Mouse (Mus musculus) gastrocnemius, postnatal 25 days (tissue): ENCODE results near the gene Kcnq1. TPM values are rescaled to one million over a fixed set of nuclear protein-coding genes. Genes with fewer than 3 reads are reported as not detected.

Experiments
- DNase-seq: peaks from one replicate; pipeline ENCODE4 v3.0.0; 2022
- long read RNA-seq, 2 experiments: library from polyadenylated mRNA; stranded (forward); transcript quantifications; one replicate each; pipeline ENCODE4 v2.0.0; 2021
- total RNA-seq, 2 experiments: library from RNA; stranded (reverse); gene quantifications; 1 replicate in 1 of 2; 2 replicates in 1 of 2; pipeline ENCODE4 v1.2.3; 2021

Gene Kcnq1
- under 1 TPM; 0.33 to 0.80 TPM for total RNA-seq
- long read RNA-seq, experiment 1 = 0 reads
- long read RNA-seq, experiment 2 = 0 reads

GRCm38 (mm10) chr7:143106062-143106461 is at the start of gene Kcnq1:
Gene Kcnq1 (plus strand): TSS chr7:143106362.
- no peak for DNase-seq

DNA sequence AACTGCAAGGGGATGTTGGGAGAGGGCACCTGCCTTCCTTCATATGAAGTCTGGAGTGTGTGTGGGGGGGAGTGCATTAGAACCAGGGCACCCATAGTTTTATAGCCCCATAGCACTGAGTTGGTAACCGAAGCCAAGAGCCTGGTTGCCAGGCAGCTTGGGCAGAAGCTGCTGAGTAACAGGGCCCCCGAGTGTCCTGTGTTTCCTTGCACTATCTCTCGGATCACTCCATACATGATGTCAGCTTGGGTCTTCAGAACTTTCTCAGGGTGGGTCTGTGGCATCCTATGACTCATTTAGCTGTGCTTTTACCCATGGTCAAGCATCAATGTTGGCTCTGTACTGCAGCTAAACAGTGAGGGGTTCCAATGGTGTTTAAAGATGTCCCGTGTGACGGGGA is 49.1 kb upstream of the Kcnq1 start:
- DNase-seq = no peak

DNA sequence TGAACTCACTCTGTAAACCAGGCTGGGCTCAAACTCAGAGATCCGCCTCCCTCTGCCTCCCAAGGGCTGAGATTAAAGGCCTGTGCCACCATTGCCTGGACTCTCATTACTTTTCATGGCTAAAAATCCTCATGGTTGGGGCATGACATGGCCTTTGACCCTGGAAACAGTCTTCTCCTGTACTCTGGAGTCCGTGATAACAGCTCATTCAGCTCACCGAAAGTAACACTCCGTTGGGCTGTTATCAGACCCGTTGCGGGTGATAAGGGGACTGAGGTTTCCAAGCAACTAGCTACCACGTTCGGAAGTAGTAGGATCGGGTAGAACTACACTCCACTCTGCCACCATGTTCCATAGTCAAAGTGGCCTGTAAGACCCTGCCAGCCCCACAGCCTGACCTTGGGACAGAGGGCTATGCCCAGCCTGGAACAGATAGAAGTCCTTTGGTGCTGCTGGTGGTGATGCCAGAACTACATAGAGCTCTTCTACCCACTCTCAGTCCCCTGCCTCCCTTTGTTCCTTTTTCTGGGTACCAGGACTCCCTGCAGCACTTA is 48.4 kb upstream of the Kcnq1 start:
- no peak for DNase-seq

GRCm38 (mm10) chr7:143058221-143058697 is 47.9 kb upstream of the Kcnq1 start:
- DNase-seq = no peak

DNA sequence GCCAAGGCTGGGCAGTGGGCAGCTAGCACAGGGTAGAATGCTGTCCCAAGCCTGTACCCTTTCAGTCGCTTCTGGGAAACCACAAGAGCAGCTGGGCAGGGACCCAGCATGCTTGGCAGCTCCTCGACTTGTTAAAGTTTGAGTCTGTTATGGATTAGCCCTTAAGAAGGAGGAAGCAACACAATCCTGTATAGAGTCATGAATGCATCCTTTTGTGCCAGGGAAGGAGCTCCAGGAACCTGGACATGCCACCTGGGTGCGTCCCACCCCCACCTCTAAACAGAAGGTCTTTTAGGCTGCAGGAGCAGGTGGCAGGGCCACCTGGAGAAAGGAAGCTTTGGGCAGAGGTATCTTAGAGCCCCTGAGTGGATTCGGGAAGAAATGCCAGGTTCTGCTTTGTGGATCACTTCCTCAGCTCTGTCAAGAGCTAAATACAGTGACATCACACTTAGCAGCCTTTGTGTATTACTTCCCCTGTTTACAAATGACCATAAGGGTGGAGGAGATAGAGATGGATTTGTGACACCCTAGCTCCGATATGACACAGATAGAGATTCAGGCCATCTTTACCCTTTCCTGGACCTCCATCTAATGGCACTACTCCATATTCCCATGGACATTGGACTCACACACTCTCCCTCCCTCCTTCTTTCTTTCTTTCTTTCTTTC is 46.8 kb upstream of the Kcnq1 start:
- DNase-seq = no peak

DNA sequence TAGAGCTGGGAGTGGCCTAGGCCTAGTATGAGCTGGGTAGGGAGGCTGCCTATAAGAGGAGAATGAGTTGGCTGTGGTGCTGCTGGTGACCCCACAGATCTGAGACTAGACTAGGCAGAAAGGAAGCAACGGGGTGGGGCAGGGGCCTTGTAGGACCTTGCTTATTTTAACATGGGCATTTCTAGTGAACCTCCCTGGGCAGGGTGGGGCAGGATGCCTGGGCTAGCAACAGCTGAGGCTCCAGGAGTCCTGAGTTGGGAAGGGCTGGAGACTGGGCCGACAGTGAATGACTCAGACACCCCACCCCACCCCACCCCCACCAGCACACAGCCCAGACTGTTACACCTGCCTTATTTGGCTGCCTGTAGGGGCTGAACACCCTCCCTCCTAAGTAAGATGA is 43.5 kb upstream of the Kcnq1 start:
- no peak for DNase-seq

DNA sequence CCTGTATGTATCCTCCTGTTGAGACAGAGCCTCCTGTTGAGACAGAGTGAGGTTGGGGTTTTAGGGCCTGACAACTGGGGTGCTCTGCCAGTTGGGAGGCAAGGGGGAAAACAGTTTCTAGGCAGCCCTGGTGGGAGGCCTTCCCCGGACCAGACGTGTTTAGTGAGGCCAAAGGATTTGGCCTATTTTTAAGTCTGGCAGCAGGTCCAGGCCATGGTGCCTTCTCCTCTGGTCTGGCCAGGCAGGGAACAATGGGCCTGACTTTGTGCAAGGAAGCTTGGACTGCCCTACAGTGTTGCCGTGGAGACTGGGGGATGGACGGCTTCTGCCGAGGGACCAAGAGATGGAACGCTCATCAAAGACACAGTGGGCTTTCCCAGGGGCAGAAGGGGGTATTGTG is 41.9 kb upstream of the Kcnq1 start:
- no peak for DNase-seq

GRCm38 (mm10) chr7:143065692-143066091 is 40.5 kb upstream of the Kcnq1 start:
- no peak for DNase-seq

DNA sequence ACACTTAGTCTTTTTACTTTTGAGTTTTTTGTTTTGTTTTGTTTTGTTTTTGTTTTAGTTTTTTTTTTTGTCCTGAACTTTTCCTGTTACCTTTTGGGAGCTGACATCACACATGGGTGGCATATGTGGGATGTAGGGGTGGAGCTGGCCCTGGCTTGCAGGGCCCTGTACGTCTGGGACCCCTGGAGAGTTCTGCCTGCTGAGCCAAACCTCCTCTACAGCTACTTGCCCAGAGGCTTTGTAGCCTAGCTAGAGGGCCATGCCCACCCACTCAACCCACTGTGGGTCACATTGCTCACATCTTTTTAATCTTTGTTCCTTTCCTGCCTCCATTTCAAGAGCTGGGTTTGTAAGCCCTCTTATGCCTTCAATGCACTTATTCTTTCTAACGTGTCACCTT is 38.7 kb upstream of the Kcnq1 start:
- no peak for DNase-seq

- DNase-seq = no peak
These were observed 38.3 kb upstream of the Kcnq1 start for GRCm38 (mm10) chr7:143067897-143068296.

- DNase-seq = peak; percentile 40
These were observed 37.8 kb upstream of the Kcnq1 start for GRCm38 (mm10) chr7:143068316-143068881.

DNA sequence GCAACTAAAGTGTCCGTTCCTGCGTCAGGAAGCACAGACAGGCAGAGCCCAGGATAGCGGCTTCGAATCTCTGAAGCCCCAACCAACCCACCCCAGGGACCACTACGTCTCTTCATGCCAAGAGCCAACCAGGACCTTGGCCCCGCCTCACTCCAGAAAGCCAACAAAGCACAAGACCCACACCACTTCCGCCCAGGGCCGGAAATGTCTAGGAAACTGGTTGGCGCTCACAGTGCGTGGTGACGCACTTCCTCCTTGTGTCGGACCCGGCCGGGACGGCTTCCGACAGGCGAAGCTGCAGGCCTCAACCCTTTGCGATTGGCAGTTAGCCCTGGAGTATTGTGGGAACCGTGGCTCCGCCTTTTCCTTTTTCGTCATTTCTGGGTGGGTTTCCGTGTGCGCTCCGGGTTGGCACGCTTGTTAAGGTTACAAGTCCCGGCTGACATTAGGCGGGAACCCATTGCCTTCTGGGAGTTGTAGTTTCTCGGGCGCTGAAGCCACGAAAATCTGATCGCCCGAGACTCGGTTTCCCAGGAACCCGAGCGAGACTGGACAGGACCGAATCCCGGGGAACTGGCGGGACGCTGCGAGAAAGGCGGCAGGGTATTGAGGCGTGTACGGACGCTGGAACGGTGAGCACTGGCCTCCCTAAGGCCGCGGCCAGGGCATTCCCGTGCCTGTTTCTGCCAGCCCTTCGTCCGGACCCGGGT is 37.1 kb upstream of the Kcnq1 start, which contains the start of gene Tssc4:
Gene Tssc4 (plus strand): TSS at position 368 of the 710 bp plus-strand sequence.
- DNase-seq = peak; percentile 99

DNA sequence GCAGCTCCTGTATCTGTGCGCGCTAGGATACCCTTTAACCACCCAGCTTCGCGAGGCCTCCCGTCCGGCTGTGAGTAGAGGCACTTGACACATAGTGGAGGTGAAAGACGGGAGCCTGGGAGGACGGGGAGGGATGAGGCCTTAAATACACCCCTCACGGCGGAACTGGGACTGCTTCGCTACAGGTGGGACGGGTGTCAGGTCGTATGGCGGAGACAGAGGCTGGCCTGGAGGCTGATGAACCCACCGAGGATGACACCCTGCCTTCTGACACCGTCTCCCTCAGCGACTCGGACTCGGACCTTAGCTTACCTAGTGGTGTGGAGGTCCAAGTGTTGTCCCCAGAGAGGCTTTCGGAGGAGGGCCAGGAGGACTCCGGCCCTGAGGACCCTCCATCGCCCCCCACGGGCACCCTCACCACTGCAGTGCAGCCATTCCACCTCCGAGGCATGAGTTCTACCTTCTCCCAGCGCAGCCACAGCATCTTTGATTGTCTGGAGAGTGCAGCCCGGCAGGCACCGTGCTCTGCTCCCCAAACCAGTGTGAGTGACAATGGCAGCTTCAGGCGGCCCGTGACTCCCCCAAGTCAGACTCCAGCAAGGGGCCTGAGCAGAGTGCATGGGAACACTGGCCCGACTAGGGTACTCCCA is 36.3 kb upstream of the Kcnq1 start:
- no peak for DNase-seq

- DNase-seq = no peak
These were observed 35.6 kb upstream of the Kcnq1 start for GRCm38 (mm10) chr7:143070506-143071070.

DNA sequence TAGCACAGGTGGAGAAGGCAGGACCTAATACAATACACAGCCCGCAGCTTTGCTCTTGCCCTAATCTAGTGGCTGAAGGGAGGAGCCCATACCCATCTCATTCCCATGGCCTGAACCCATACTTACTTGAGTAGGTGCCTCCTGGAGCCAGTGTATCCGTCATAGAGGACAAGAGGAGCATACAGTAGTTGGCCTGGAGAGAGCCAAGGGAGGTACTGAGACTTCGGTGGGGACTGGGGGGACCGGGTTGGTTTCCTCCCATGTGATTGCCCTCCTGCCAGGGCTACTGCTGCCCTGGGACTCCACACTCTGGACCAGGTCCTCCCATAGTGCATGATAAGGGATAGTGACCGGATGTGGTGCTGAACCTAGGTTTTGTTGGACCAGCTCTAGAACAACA is 33.6 kb upstream of the Kcnq1 start:
- no peak for DNase-seq

- DNase-seq = no peak
These were observed 33.1 kb upstream of the Kcnq1 start for GRCm38 (mm10) chr7:143073086-143073485.

- DNase-seq = no peak
These were observed 30.8 kb upstream of the Kcnq1 start for GRCm38 (mm10) chr7:143075394-143075793.

GRCm38 (mm10) chr7:143077351-143077750 is 28.8 kb upstream of the Kcnq1 start:
- no peak for DNase-seq

GRCm38 (mm10) chr7:143082024-143082423 is 24.1 kb upstream of the Kcnq1 start:
- DNase-seq = no peak

DNA sequence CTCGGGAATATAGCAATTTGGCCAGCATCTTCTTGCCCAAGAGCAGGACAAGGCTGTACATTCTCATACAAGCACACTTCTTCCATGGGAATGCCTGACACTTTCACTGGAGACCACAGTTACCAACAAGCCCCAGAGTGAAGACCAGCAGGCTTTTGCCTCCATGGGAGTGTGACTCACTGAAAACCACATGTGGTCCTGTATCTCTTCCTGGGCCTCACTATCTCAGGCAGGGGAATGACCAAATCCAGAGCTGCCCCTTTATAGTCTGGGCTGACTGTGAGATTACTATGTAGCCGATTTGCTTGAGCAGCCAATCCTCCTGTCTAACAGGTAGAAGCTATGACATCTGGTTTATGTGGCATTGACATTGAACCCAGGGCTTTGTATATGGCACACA is 22.5 kb upstream of the Kcnq1 start:
- DNase-seq = no peak

- DNase-seq = peak; percentile 50
These were observed 19.8 kb upstream of the Kcnq1 start for GRCm38 (mm10) chr7:143086366-143086765.

DNA sequence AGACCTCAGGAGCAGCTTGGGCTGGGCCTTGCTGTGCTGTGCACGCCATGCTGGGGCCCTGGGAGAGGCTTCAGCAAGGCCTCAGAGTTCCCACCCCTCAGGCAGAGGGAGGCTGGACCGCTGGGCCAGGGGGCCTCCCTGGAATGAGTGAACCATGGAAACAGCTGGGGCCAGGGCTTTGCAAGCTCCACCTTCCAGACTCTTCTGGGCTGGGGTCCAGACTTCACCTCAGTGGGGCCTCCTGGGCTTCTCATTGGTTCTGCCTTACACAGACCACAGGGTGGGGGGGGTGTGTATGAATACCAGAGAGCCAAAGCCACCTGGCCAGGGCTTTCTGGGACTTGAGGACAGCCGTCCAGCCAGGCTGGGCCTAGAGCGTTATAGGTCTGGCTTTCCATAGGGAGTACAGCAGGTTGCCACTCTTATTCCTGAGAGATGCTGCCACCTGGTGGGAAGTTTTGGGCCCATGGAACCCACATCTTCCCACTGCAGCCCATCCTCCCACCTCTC is 19.0 kb upstream of the Kcnq1 start:
- DNase-seq = no peak
